Mouse (Mus musculus) stomach, embryonic 14.5 days (tissue): ENCODE data around the gene Rrp9. TPM values are rescaled to one million over a fixed set of nuclear protein-coding genes. Genes with fewer than 3 reads are reported as not detected.
"Not testable (repeated sequence)": the region's sequence is repeated elsewhere in the genome, so short reads cannot be mapped to it uniquely, and the experiment has no call there.

Experiments used
- ATAC-seq: fragments of 200-750 bp; cut with Nextera tagmentation; 2 replicates; pipeline ENCODE4 v1.8.0; 2017; ENCODE audit warnings: low read depth, moderate TSS enrichment; ENCODE audit not compliant: insufficient number of reproducible peaks, insufficient read depth, low FRiP score
- H3K27ac ChIP-seq: fragments of 300-500 bp; sonication (generic); 2 replicates; pipeline ENCODE4 v1.5.1; 2014; ENCODE audit warnings: mild to moderate bottlenecking, low read length, moderate library complexity, mixed read lengths
- H3K27me3 ChIP-seq: fragments of 300-500 bp; sonication (generic); 2 replicates; pipeline ENCODE4 v1.6.1; 2014; ENCODE audit warnings: low read length, control low read depth, mixed read lengths; ENCODE audit not compliant: control insufficient read depth, insufficient read depth
- H3K36me3 ChIP-seq: fragments of 300-500 bp; sonication (generic); 2 replicates; pipeline ENCODE4 v1.6.1; 2014; ENCODE audit warnings: mild to moderate bottlenecking, control low read depth, low read length, moderate library complexity, mixed read lengths; ENCODE audit not compliant: control insufficient read depth, insufficient read depth
- H3K4me1 ChIP-seq: fragments of 300-500 bp; sonication (generic); 2 replicates; pipeline ENCODE4 v1.6.1; 2014; ENCODE audit warnings: low read length, control low read depth, mixed read lengths; ENCODE audit not compliant: control insufficient read depth, insufficient read depth
- H3K4me2 ChIP-seq: fragments of 300-500 bp; sonication (generic); replicated peaks from 2 replicates; pipeline ENCODE4 v1.6.1; 2014; ENCODE audit warnings: low read depth, low read length, control low read depth
- H3K4me3 ChIP-seq: fragments of 300-500 bp; sonication (generic); 2 replicates; pipeline ENCODE4 v1.5.1; 2014; ENCODE audit warnings: low read depth, low read length, control low read depth
- H3K9ac ChIP-seq: fragments of 300-500 bp; sonication (generic); replicated peaks from 2 replicates; pipeline ENCODE4 v1.6.1; 2014; ENCODE audit warnings: low read depth, mild to moderate bottlenecking, control low read depth, low read length, moderate library complexity, mixed read lengths
- H3K9me3 ChIP-seq: fragments of 300-500 bp; sonication (generic); 2 replicates; pipeline ENCODE4 v1.6.1; 2016; ENCODE audit warnings: low read depth, low read length, control low read depth; ENCODE audit not compliant: control insufficient read depth
- WGBS: fragments of 180-500 bp; shearing (Covaris S2); extraction: QIAGEN DNeasy Blood & Tissue Kit; methylation state at CpG from one replicate; pipeline ENCODE4 v1.1.7; 2014; 5-methylcytosine and 5-hydroxymethylcytosine counted together
- polyA plus RNA-seq: library from polyadenylated mRNA; unstranded; fragments of >200 nt; fragmentation: Nextera tagmentation; extraction: Ambion mirVana; gene quantifications from 2 replicates; pipeline ENCODE4 v1.2.1, GENCODE M21; 2014

Gene Rrp9
- polyA plus RNA-seq, 1 experiment from 2014 or later, result 37.4 TPM

GRCm38 (mm10) chr9:106480541-106480940, 4.8 kb downstream of the Rrp9 start:
- WGBS, result 94% methylated on average over 7 of the region's 7 CpGs
- no peaks in the 10 kb centered on the region for H3K27me3 ChIP-seq
- H3K36me3 ChIP-seq, result peaks cover 30% of the 10 kb centered on the region
- H3K4me1 ChIP-seq, result peaks cover 6% of the 10 kb centered on the region
- H3K27ac ChIP-seq, result no peak overlapping the region
- no peak for ATAC-seq
- H3K9me3 ChIP-seq, result no peaks in the 10 kb centered on the region
- H3K4me2 ChIP-seq, result no peak overlapping the region
- H3K4me3 ChIP-seq, result no peak overlapping the region
- H3K9ac ChIP-seq, result no peak overlapping the region

GRCm38 (mm10) chr9:106481075-106481474, 5.3 kb downstream of the Rrp9 start:
- Histone ChIP-seq H3K36me3 (peaks cover 30% of the 10 kb centered on the region), H3K9me3 (no peaks in the 10 kb centered on the region), H3K9ac (no peak overlapping the region), H3K27me3 (no peaks in the 10 kb centered on the region), H3K4me2 (no peak overlapping the region), H3K4me1 (peaks cover 6% of the 10 kb centered on the region), H3K4me3 (no peak overlapping the region), H3K27ac (no peak overlapping the region)
- no peak for ATAC-seq
- WGBS, result 89% methylated on average over 15 of the region's 15 CpGs

- Histone ChIP-seq H3K9me3 (no peaks in the 10 kb centered on the region), H3K4me3 (no peak overlapping the region), H3K4me1 (peaks cover 6% of the 10 kb centered on the region), H3K36me3 (peaks cover 30% of the 10 kb centered on the region), H3K9ac (no peak overlapping the region), H3K27ac (no peak overlapping the region), H3K4me2 (no peak overlapping the region), H3K27me3 (no peaks in the 10 kb centered on the region)
- 92% methylated on average over 13 of the region's 13 CpGs for WGBS
- no peak for ATAC-seq
These were observed 5.9 kb downstream of the Rrp9 start for GRCm38 (mm10) chr9:106481676-106482075.

GRCm38 (mm10) chr9:106482578-106483115, 6.9 kb downstream of the Rrp9 start:
- Histone ChIP-seq H3K4me1 (peaks cover 6% of the 10 kb centered on the region), H3K4me3 (no peak overlapping the region), H3K4me2 (no peak overlapping the region), H3K27me3 (no peaks in the 10 kb centered on the region), H3K36me3 (peaks cover 30% of the 10 kb centered on the region), H3K9ac (no peak overlapping the region), H3K27ac (no peak overlapping the region), H3K9me3 (no peaks in the 10 kb centered on the region)
- ATAC-seq, result no peak
- WGBS, result 87% methylated on average over 17 of the region's 17 CpGs

GRCm38 (mm10) chr9:106483136-106483535, 7.4 kb downstream of the Rrp9 start:
- H3K4me2 ChIP-seq, result no peak overlapping the region
- peaks cover 2% of the 10 kb centered on the region for H3K4me1 ChIP-seq
- H3K9me3 ChIP-seq, result no peaks in the 10 kb centered on the region
- peaks cover 30% of the 10 kb centered on the region for H3K36me3 ChIP-seq
- no peak overlapping the region for H3K9ac ChIP-seq
- H3K27me3 ChIP-seq, result no peaks in the 10 kb centered on the region
- no peak overlapping the region for H3K4me3 ChIP-seq
- ATAC-seq, result no peak
- no peak overlapping the region for H3K27ac ChIP-seq
- 96% methylated on average over 10 of the region's 10 CpGs for WGBS

GRCm38 (mm10) chr9:106483606-106484005, 7.8 kb downstream of the Rrp9 start:
- H3K4me3 ChIP-seq, result no peak overlapping the region
- no peak overlapping the region for H3K9ac ChIP-seq
- H3K36me3 ChIP-seq, result peaks cover 30% of the 10 kb centered on the region
- WGBS, result 91% methylated on average over 17 of the region's 17 CpGs
- no peak overlapping the region for H3K4me2 ChIP-seq
- no peak overlapping the region for H3K27ac ChIP-seq
- H3K9me3 ChIP-seq, result no peaks in the 10 kb centered on the region
- H3K27me3 ChIP-seq, result no peaks in the 10 kb centered on the region
- no peak for ATAC-seq
- H3K4me1 ChIP-seq, result no peaks in the 10 kb centered on the region

- ATAC-seq, result no peak; the same call in 1 of the 2 replicates
- H3K27ac ChIP-seq, result no peak overlapping the region
- H3K9ac ChIP-seq, result no peak overlapping the region
- no peaks in the 10 kb centered on the region for H3K4me1 ChIP-seq
- H3K27me3 ChIP-seq, result no peaks in the 10 kb centered on the region
- H3K9me3 ChIP-seq, result no peaks in the 10 kb centered on the region
- no peak overlapping the region for H3K4me3 ChIP-seq
- 81% methylated on average over 10 of the region's 10 CpGs for WGBS
- H3K4me2 ChIP-seq, result no peak overlapping the region
- peaks cover 29% of the 10 kb centered on the region for H3K36me3 ChIP-seq
These were observed 9.3 kb downstream of the Rrp9 start for GRCm38 (mm10) chr9:106485076-106485475.

- not testable (repeated sequence) for H3K27me3 ChIP-seq, H3K9ac ChIP-seq, H3K9me3 ChIP-seq, ATAC-seq, H3K4me2 ChIP-seq, H3K4me1 ChIP-seq, H3K4me3 ChIP-seq, H3K27ac ChIP-seq
- 88% methylated on average over 6 of the region's 6 CpGs for WGBS
- H3K36me3 ChIP-seq, result peaks cover 18% of the 10 kb centered on the region
These were observed 11.8 kb downstream of the Rrp9 start for GRCm38 (mm10) chr9:106487602-106488001.

GRCm38 (mm10) chr9:106499667-106500066, 23.9 kb downstream of the Rrp9 start, which contains the start of gene Iqcf1:
TSS of gene Iqcf1 (plus strand) at chr9:106499967.
- no peaks in the 10 kb centered on the region for H3K36me3 ChIP-seq
- no peaks in the 10 kb centered on the region for H3K4me1 ChIP-seq
- WGBS, result 89% methylated on average over 6 of the region's 6 CpGs
- H3K27ac ChIP-seq, result no peak within 1 kb of the TSS
- no peak within 1 kb of the TSS for H3K4me3 ChIP-seq
- ATAC-seq, result no peak
- no peaks in the 10 kb centered on the region for H3K9me3 ChIP-seq
- H3K9ac ChIP-seq, result no peak within 1 kb of the TSS
- H3K4me2 ChIP-seq, result no peak within 1 kb of the TSS
- H3K27me3 ChIP-seq, result no peaks in the 10 kb centered on the region
